Mouse (Mus musculus) urinary bladder, adult 2 months (tissue): ENCODE results near the gene Zfp180. TPM values are rescaled to one million over a fixed set of nuclear protein-coding genes. Genes with fewer than 3 reads are reported as not detected.

Experiments
- polyA plus RNA-seq: library from polyadenylated mRNA; depleted of rRNA; stranded (reverse); fragments of >200 nt; gene quantifications from 2 replicates; pipeline ENCODE4 v1.2.3, GENCODE M21; 2012; rRNA removed

Gene Zfp180
- polyA plus RNA-seq, 1 experiment: 19.1 TPM

Other genes with a start within 250 kb of the Zfp180 start
- not detected in 2 replicates for gene Vmn1r176, start 244.6 kb upstream of the Zfp180 start, polyA plus RNA-seq
- not detected in 2 replicates for gene Vmn1r177, start 215.5 kb upstream of the Zfp180 start, polyA plus RNA-seq
- gene Vmn1r178, start 189.9 kb upstream of the Zfp180 start, polyA plus RNA-seq: not detected in 2 replicates
- not detected in 2 replicates for gene Vmn1r179, start 154.9 kb upstream of the Zfp180 start, polyA plus RNA-seq
- gene Vmn1r180, start 131.3 kb upstream of the Zfp180 start, polyA plus RNA-seq: not detected in 2 replicates
- not detected in 2 replicates for gene Vmn1r181, start 107.3 kb upstream of the Zfp180 start, polyA plus RNA-seq
- not detected in 2 replicates for gene V1rd19, start 80.2 kb upstream of the Zfp180 start, polyA plus RNA-seq
- gene Vmn1r183, start 28.7 kb upstream of the Zfp180 start, polyA plus RNA-seq: not detected in 2 replicates
- 4.6 and 5.1 TPM in 2 replicates for gene Zfp112, start 30.4 kb downstream of the Zfp180 start, polyA plus RNA-seq
- gene Zfp235, start 52.2 kb downstream of the Zfp180 start, polyA plus RNA-seq: 10.6 and 12.9 TPM in 2 replicates
- gene Zfp114, start 93.1 kb downstream of the Zfp180 start, polyA plus RNA-seq: 1.1 TPM in 2 replicates
- 4.6 and 5.5 TPM in 2 replicates for gene Zfp111, start 129.5 kb downstream of the Zfp180 start, polyA plus RNA-seq
- 4.1 and 4.2 TPM in 2 replicates for gene Zfp109, start 155.6 kb downstream of the Zfp180 start, polyA plus RNA-seq
- 3.1 TPM in 2 replicates for gene Zfp108, start 172.9 kb downstream of the Zfp180 start, polyA plus RNA-seq
- 6.0 and 6.4 TPM in 2 replicates for gene Zfp93, start 188.5 kb downstream of the Zfp180 start, polyA plus RNA-seq
- gene Zfp61, start 219.3 kb downstream of the Zfp180 start, polyA plus RNA-seq: 16.1 and 18.1 TPM in 2 replicates
- gene Zfp94, start 234.7 kb downstream of the Zfp180 start, polyA plus RNA-seq: 10.5 and 11.0 TPM in 2 replicates